Mouse (Mus musculus): Measurements from ENCODE around the gene Lrrc56. TPM values are rescaled to one million over a fixed set of nuclear protein-coding genes. Genes with fewer than 3 reads are reported as not detected.

The Lrrc56 gene
- polyA plus RNA-seq, 1 experiment from 2014 or later: 8.7 TPM

DNA sequence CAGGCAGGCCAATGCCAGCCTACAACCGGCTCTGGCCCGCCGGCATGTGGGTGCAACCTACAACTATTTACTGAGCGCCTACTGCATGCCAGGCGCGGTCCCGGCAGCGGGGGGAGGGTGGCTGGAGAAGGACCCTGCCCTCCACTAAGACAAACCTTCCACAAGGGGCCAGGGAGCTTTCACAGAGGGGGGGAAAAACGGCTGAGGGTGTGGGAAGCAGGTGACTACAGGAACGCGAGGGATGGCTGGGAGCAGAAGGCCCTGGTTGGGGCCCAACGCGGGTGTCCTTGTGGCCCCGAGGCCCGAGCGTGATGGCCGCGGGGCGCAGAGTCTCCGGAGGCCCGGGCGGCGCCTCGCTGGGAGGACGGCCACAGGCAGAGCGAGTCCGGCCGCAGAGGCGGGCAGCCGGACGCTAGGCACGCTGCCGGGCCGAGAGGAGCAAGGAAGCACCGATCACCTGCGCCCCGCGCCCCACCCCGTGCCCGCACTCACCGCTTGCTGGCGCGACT, 555 bp upstream of the Lrrc56 start:
- DNase-seq (ENCODE audit: low spot score): no peak

GRCm38 (mm10) chr7:141194409-141194808, 452 bp downstream of the Lrrc56 start:
- H3K9ac ChIP-seq (replicated peaks; ENCODE audit: low read length): peak overlapping the region; percentile 54
- ATAC-seq (replicated peaks; ENCODE audit: insufficient number of reproducible peaks, low FRiP score, low TSS enrichment, low read depth) (no peak; the same call in 1 of the 2 replicates), DNase-seq (ENCODE audit: low spot score) (no peak)
- H3K27me3 ChIP-seq (ENCODE audit: control insufficient read depth, insufficient read depth, low read length): no peaks in the 10 kb centered on the region
- peak overlapping the region; percentile 75 for H3K4me2 ChIP-seq (ENCODE audit: low read depth, low read length)
- peaks cover 3% of the 10 kb centered on the region; the same call in 1 of the 2 replicates for H3K4me1 ChIP-seq (ENCODE audit: control insufficient read depth, insufficient read depth, low read length)
- H3K27ac ChIP-seq (replicated peaks; ENCODE audit: low read depth, low read length): peak overlapping the region; percentile 31
- no peaks in the 10 kb centered on the region for H3K9me3 ChIP-seq (replicated peaks; ENCODE audit: control insufficient read depth, low read length)
- H3K4me3 ChIP-seq (ENCODE audit: low read depth, low read length): peak overlapping the region; percentile 88
- H3K36me3 ChIP-seq (replicated peaks; ENCODE audit: control insufficient read depth, insufficient read depth, low read depth, low read length): peaks cover 3% of the 10 kb centered on the region
- WGBS: under 1% methylated on average over 23 of the region's 23 CpGs

More for the DNA sequence above, 555 bp upstream of the Lrrc56 start:
- H3K27me3 ChIP-seq (ENCODE audit: control insufficient read depth, insufficient read depth, low read length): no peaks in the 10 kb centered on the region
- H3K9ac ChIP-seq (replicated peaks; ENCODE audit: low read length): peak overlapping the region; percentile 88
- H3K4me2 ChIP-seq (ENCODE audit: low read depth, low read length): peak overlapping the region; percentile 87
- peak overlapping the region; percentile 88 for H3K4me3 ChIP-seq (ENCODE audit: low read depth, low read length)
- peaks cover 3% of the 10 kb centered on the region; the same call in 1 of the 2 replicates for H3K4me1 ChIP-seq (ENCODE audit: control insufficient read depth, insufficient read depth, low read length)
- peaks cover 3% of the 10 kb centered on the region for H3K36me3 ChIP-seq (replicated peaks; ENCODE audit: control insufficient read depth, insufficient read depth, low read depth, low read length)
- peak; percentile 17; the same call in 1 of the 2 replicates for ATAC-seq (replicated peaks; ENCODE audit: insufficient number of reproducible peaks, low FRiP score, low TSS enrichment, low read depth)
- H3K27ac ChIP-seq (replicated peaks; ENCODE audit: low read depth, low read length): peak overlapping the region; percentile 59; the same call in 1 of the 2 replicates
- under 1% methylated on average over 41 of the region's 43 CpGs for WGBS
- H3K9me3 ChIP-seq (replicated peaks; ENCODE audit: control insufficient read depth, low read length): no peaks in the 10 kb centered on the region

- WGBS: 1% methylated on average over 28 of the region's 28 CpGs
These were observed 873 bp downstream of the Lrrc56 start for GRCm38 (mm10) chr7:141194830-141195229.

GRCm38 (mm10) chr7:141195754-141196153, 1.8 kb downstream of the Lrrc56 start:
- Histone ChIP-seq H3K4me3 (ENCODE audit: low read depth, low read length) (no peak overlapping the region), H3K9me3 (replicated peaks; ENCODE audit: control insufficient read depth, low read length) (no peaks in the 10 kb centered on the region), H3K9ac (replicated peaks; ENCODE audit: low read length) (no peak overlapping the region), H3K4me2 (ENCODE audit: low read depth, low read length) (no peak overlapping the region), H3K4me1 (ENCODE audit: control insufficient read depth, insufficient read depth, low read length) (peaks cover 3% of the 10 kb centered on the region; the same call in 1 of the 2 replicates), H3K36me3 (replicated peaks; ENCODE audit: control insufficient read depth, insufficient read depth, low read depth, low read length) (peaks cover 1% of the 10 kb centered on the region), H3K27ac (replicated peaks; ENCODE audit: low read depth, low read length) (no peak overlapping the region), H3K27me3 (ENCODE audit: control insufficient read depth, insufficient read depth, low read length) (no peaks in the 10 kb centered on the region)
- DNase-seq (ENCODE audit: low spot score) (no peak), ATAC-seq (replicated peaks; ENCODE audit: insufficient number of reproducible peaks, low FRiP score, low TSS enrichment, low read depth) (no peak)
- WGBS: 89% methylated on average over 2 of the region's 2 CpGs

More at GRCm38 (mm10) chr7:141194830-141195229, 873 bp downstream of the Lrrc56 start:
- Histone ChIP-seq H3K9me3 (replicated peaks; ENCODE audit: control insufficient read depth, low read length) (no peaks in the 10 kb centered on the region), H3K9ac (replicated peaks; ENCODE audit: low read length) (peak overlapping the region; percentile 54), H3K4me3 (ENCODE audit: low read depth, low read length) (peak overlapping the region; percentile 88), H3K27me3 (ENCODE audit: control insufficient read depth, insufficient read depth, low read length) (no peaks in the 10 kb centered on the region), H3K36me3 (replicated peaks; ENCODE audit: control insufficient read depth, insufficient read depth, low read depth, low read length) (peaks cover 3% of the 10 kb centered on the region), H3K4me2 (ENCODE audit: low read depth, low read length) (peak overlapping the region; percentile 75), H3K4me1 (ENCODE audit: control insufficient read depth, insufficient read depth, low read length) (peaks cover 3% of the 10 kb centered on the region; the same call in 1 of the 2 replicates), H3K27ac (replicated peaks; ENCODE audit: low read depth, low read length) (peak overlapping the region; percentile 31)
- ATAC-seq (replicated peaks; ENCODE audit: insufficient number of reproducible peaks, low FRiP score, low TSS enrichment, low read depth) (peak; percentile 35), DNase-seq (ENCODE audit: low spot score) (peak; percentile 97)

DNA sequence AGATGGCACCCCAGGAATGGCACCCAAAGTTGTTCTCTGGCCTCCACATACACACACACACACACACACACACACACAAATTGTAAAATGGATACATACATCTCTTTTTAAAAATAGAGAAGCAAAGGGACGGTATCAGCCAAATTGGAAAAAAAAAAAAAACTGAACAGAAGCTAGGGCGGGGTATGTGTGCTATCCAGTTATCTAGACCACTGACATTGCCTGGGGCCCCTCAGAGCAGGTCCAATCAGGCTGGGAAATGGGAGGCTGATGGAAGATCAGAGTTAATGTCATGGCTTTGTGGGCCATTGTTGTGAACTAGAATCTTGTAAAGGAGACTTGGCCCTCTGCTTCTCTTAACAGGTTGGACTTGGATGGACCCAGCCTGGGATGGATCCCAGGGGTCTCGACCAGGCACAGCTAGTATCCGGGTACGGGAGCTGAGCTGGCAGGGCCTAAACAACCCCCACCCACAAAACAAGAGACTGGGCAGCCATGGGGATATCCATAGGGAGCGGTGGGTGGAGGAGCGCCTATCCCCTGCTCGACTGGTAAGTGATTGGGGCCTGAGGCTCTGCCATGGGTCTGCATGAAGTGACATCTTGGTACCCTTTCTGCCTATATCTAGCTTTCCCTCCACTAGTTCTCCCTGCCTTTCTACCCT, 2.8 kb downstream of the Lrrc56 start:
- Histone ChIP-seq H3K36me3 (replicated peaks; ENCODE audit: control insufficient read depth, insufficient read depth, low read depth, low read length) (no peaks in the 10 kb centered on the region; the same call in 1 of the 2 replicates), H3K27me3 (ENCODE audit: control insufficient read depth, insufficient read depth, low read length) (no peaks in the 10 kb centered on the region), H3K4me1 (ENCODE audit: control insufficient read depth, insufficient read depth, low read length) (peaks cover 3% of the 10 kb centered on the region; the same call in 1 of the 2 replicates), H3K9me3 (replicated peaks; ENCODE audit: control insufficient read depth, low read length) (no peaks in the 10 kb centered on the region), H3K4me2 (ENCODE audit: low read depth, low read length) (no peak overlapping the region), H3K4me3 (ENCODE audit: low read depth, low read length) (no peak overlapping the region), H3K27ac (replicated peaks; ENCODE audit: low read depth, low read length) (no peak overlapping the region), H3K9ac (replicated peaks; ENCODE audit: low read length) (no peak overlapping the region)
- WGBS: 90% methylated on average over 8 of the region's 8 CpGs
- no peak for DNase-seq (ENCODE audit: low spot score)
- ATAC-seq (replicated peaks; ENCODE audit: insufficient number of reproducible peaks, low FRiP score, low TSS enrichment, low read depth): no peak

DNA sequence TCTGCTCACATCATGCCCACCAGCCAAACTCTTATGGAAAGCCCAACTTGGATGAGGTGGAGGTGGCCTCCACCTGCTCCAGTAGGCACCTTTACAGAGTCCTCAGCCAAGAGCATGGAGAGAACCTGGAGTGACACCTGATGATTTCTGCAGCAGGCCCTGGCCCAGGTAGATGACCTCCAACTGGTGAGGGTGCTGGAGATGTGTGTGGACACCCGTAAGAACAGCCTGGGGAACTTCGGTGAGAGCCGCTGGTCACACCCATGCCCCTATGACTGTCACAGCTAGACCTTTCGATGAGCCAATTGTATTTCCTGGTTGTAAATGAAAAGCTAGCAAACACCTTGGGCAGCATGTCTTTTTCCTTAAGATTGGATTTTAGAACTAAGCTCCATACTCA, 4.2 kb downstream of the Lrrc56 start:
- ATAC-seq (replicated peaks; ENCODE audit: insufficient number of reproducible peaks, low FRiP score, low TSS enrichment, low read depth): no peak
- H3K27me3 ChIP-seq (ENCODE audit: control insufficient read depth, insufficient read depth, low read length): no peaks in the 10 kb centered on the region

DNA sequence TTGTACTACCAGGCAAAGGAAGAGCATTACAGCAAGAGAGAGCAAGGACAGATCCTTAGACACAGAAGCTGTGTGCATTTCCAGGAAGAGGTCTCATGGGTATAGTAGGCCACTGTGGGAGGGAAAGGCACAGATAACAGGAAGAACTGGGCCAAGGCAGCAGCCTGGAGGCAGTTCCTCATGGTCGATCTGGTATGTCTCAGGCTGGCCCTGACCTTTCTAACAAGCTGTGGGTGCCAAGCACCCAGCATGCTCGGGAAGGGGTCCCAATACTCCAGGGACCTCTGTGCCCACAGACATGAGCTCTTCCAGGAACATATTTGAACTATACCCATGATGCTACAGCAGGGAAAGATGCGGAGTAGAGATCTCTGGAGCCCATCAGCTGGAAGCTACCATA, 10.6 kb downstream of the Lrrc56 start:
- Histone ChIP-seq H3K27ac (replicated peaks; ENCODE audit: low read depth, low read length) (no peak overlapping the region), H3K4me3 (ENCODE audit: low read depth, low read length) (no peak overlapping the region), H3K4me2 (ENCODE audit: low read depth, low read length) (no peak overlapping the region), H3K9ac (replicated peaks; ENCODE audit: low read length) (no peak overlapping the region), H3K36me3 (replicated peaks; ENCODE audit: control insufficient read depth, insufficient read depth, low read depth, low read length) (no peaks in the 10 kb centered on the region; the same call in 1 of the 2 replicates), H3K27me3 (ENCODE audit: control insufficient read depth, insufficient read depth, low read length) (no peaks in the 10 kb centered on the region), H3K9me3 (replicated peaks; ENCODE audit: control insufficient read depth, low read length) (no peaks in the 10 kb centered on the region), H3K4me1 (ENCODE audit: control insufficient read depth, insufficient read depth, low read length) (no peaks in the 10 kb centered on the region)
- WGBS: 77% methylated on average over 3 of the region's 3 CpGs
- DNase-seq (ENCODE audit: low spot score) (no peak), ATAC-seq (replicated peaks; ENCODE audit: insufficient number of reproducible peaks, low FRiP score, low TSS enrichment, low read depth) (no peak)

More for the DNA sequence above, 4.2 kb downstream of the Lrrc56 start:
- Histone ChIP-seq H3K27ac (replicated peaks; ENCODE audit: low read depth, low read length) (no peak overlapping the region), H3K4me3 (ENCODE audit: low read depth, low read length) (no peak overlapping the region), H3K9ac (replicated peaks; ENCODE audit: low read length) (no peak overlapping the region; the same call in 1 of the 2 replicates), H3K4me2 (ENCODE audit: low read depth, low read length) (no peak overlapping the region), H3K9me3 (replicated peaks; ENCODE audit: control insufficient read depth, low read length) (no peaks in the 10 kb centered on the region), H3K4me1 (ENCODE audit: control insufficient read depth, insufficient read depth, low read length) (no peaks in the 10 kb centered on the region), H3K36me3 (replicated peaks; ENCODE audit: control insufficient read depth, insufficient read depth, low read depth, low read length) (no peaks in the 10 kb centered on the region)
- 96% methylated on average over 4 of the region's 4 CpGs for WGBS
- no peak for DNase-seq (ENCODE audit: low spot score)

DNA sequence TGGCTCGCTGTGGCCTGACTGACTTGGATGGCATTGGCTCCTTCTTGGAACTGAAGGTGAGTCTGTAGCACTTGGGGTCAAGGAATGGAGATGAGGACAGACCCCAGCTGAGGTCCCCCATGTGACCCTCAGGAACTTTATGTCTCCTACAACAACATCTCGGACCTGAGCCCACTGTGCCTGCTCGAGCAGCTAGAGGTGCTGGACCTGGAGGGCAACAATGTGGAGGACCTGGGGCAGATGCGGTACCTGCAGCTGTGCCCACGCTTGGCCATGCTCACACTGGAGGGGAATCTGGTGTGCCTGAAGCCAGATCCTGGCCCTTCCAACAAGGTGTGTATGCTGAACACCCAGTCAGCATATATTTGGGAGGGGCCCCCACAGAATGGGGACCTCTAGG, 11.5 kb downstream of the Lrrc56 start:
- Histone ChIP-seq H3K4me1 (ENCODE audit: control insufficient read depth, insufficient read depth, low read length) (no peaks in the 10 kb centered on the region), H3K9ac (replicated peaks; ENCODE audit: low read length) (no peak overlapping the region), H3K27me3 (ENCODE audit: control insufficient read depth, insufficient read depth, low read length) (no peaks in the 10 kb centered on the region), H3K27ac (replicated peaks; ENCODE audit: low read depth, low read length) (no peak overlapping the region), H3K4me3 (ENCODE audit: low read depth, low read length) (no peak overlapping the region), H3K36me3 (replicated peaks; ENCODE audit: control insufficient read depth, insufficient read depth, low read depth, low read length) (no peaks in the 10 kb centered on the region; the same call in 1 of the 2 replicates), H3K4me2 (ENCODE audit: low read depth, low read length) (no peak overlapping the region), H3K9me3 (replicated peaks; ENCODE audit: control insufficient read depth, low read length) (no peaks in the 10 kb centered on the region)
- ATAC-seq (replicated peaks; ENCODE audit: insufficient number of reproducible peaks, low FRiP score, low TSS enrichment, low read depth) (no peak), DNase-seq (ENCODE audit: low spot score) (no peak)
- WGBS: 90% methylated on average over 5 of the region's 5 CpGs
